Mouse (Mus musculus) megakaryocyte, embryonic 14.5 days (primary cell): ENCODE data around the gene Tnip3. TPM values are rescaled to one million over a fixed set of nuclear protein-coding genes. Genes with fewer than 3 reads are reported as not detected.

Source experiments
- H3K27me3 ChIP-seq: replicated peaks from 2 replicates; pipeline ENCODE3; 2012; ENCODE audit warnings: inconsistent platforms
- H3K36me3 ChIP-seq: replicated peaks from 2 replicates; pipeline ENCODE3; 2012; ENCODE audit warnings: low read length, inconsistent platforms, mixed read lengths
- H3K4me1 ChIP-seq: 2 replicates; pipeline ENCODE4 v1.6.1; 2012; ENCODE audit warnings: inconsistent platforms
- H3K4me3 ChIP-seq: replicated peaks from 2 replicates; pipeline ENCODE3; 2012; ENCODE audit warnings: moderate library complexity, mild to moderate bottlenecking, inconsistent platforms
- H3K9me3 ChIP-seq: 2 replicates; pipeline ENCODE4 v1.6.1; 2012; ENCODE audit warnings: inconsistent platforms
- FLI1 ChIP-seq: IDR thresholded peaks from 2 replicates; pipeline ENCODE4 v1.6.1; 2012; ENCODE audit warnings: low read length, inconsistent platforms, mixed read lengths
- GATA1 ChIP-seq: IDR thresholded peaks from 3 replicates; pipeline ENCODE4 v1.6.1; 2012; ENCODE audit warnings: mixed read lengths, low read length, inconsistent platforms, borderline replicate concordance
- polyA plus RNA-seq: library from polyadenylated mRNA; stranded (reverse); fragments of >175 nt; gene quantifications from 2 replicates; pipeline ENCODE4 v1.2.3, GENCODE M21; 2012; ENCODE audit warnings: low replicate concordance; ENCODE audit not compliant: insufficient read depth

Tnip3 gene
- polyA plus RNA-seq, 1 experiment: 0.20 TPM

- TF ChIP-seq FLI1 (no peak), GATA1 (no peak)
- no peaks in the 10 kb centered on the region for H3K27me3 ChIP-seq
- peak overlapping the region; percentile 67 for H3K4me3 ChIP-seq
- no peaks in the 10 kb centered on the region for H3K9me3 ChIP-seq
- peaks cover 79% of the 10 kb centered on the region for H3K4me1 ChIP-seq
- no peaks in the 10 kb centered on the region for H3K36me3 ChIP-seq
Observed at GRCm38 (mm10) chr6:65578151-65578973, 53.2 kb downstream of the Tnip3 start.

- Histone ChIP-seq H3K9me3 (no peaks in the 10 kb centered on the region), H3K36me3 (no peaks in the 10 kb centered on the region), H3K27me3 (no peaks in the 10 kb centered on the region), H3K4me1 (peaks cover 87% of the 10 kb centered on the region), H3K4me3 (peak overlapping the region; percentile 30)
- no peak for TF ChIP-seq FLI1
- TF ChIP-seq GATA1: no peak
Observed at GRCm38 (mm10) chr6:65583029-65583428, 57.9 kb downstream of the Tnip3 start.

- no peaks in the 10 kb centered on the region for H3K9me3 ChIP-seq
- no peaks in the 10 kb centered on the region for H3K36me3 ChIP-seq
- peak overlapping the region; percentile 81 for H3K4me3 ChIP-seq
- peaks cover 87% of the 10 kb centered on the region for H3K4me1 ChIP-seq
- H3K27me3 ChIP-seq: no peaks in the 10 kb centered on the region
- TF ChIP-seq FLI1 (no peak), GATA1 (no peak)
Observed at GRCm38 (mm10) chr6:65584870-65585332, 59.8 kb downstream of the Tnip3 start.

- no peaks in the 10 kb centered on the region for H3K36me3 ChIP-seq
- H3K9me3 ChIP-seq: no peaks in the 10 kb centered on the region
- TF ChIP-seq FLI1 (no peak), GATA1 (no peak)
- H3K27me3 ChIP-seq: no peaks in the 10 kb centered on the region
- peaks cover 87% of the 10 kb centered on the region for H3K4me1 ChIP-seq
- H3K4me3 ChIP-seq: peak overlapping the region; percentile 81
Observed at GRCm38 (mm10) chr6:65585333-65586053, 60.4 kb downstream of the Tnip3 start.

GRCm38 (mm10) chr6:65588847-65589246 is 63.7 kb downstream of the Tnip3 start:
- TF ChIP-seq GATA1 (no peak), FLI1 (no peak)
- peaks cover 98% of the 10 kb centered on the region for H3K4me1 ChIP-seq
- H3K4me3 ChIP-seq: peak overlapping the region; percentile 21
- no peaks in the 10 kb centered on the region for H3K9me3 ChIP-seq
- no peaks in the 10 kb centered on the region for H3K36me3 ChIP-seq
- H3K27me3 ChIP-seq: no peaks in the 10 kb centered on the region

GRCm38 (mm10) chr6:65590018-65590417 is 64.9 kb downstream of the Tnip3 start:
- H3K4me3 ChIP-seq: peak overlapping the region; percentile 83
- H3K27me3 ChIP-seq: no peaks in the 10 kb centered on the region
- H3K9me3 ChIP-seq: no peaks in the 10 kb centered on the region
- peaks cover 94% of the 10 kb centered on the region for H3K4me1 ChIP-seq
- H3K36me3 ChIP-seq: no peaks in the 10 kb centered on the region
- TF ChIP-seq GATA1 (no peak), FLI1 (no peak)

- Histone ChIP-seq H3K36me3 (peaks cover 6% of the 10 kb centered on the region), H3K9me3 (no peaks in the 10 kb centered on the region), H3K27me3 (no peaks in the 10 kb centered on the region), H3K4me1 (peaks cover 92% of the 10 kb centered on the region), H3K4me3 (peak overlapping the region; percentile 38)
- TF ChIP-seq GATA1: no peak
- no peak for TF ChIP-seq FLI1
Observed at GRCm38 (mm10) chr6:65594171-65594570, 69.1 kb downstream of the Tnip3 start.

- Histone ChIP-seq H3K27me3 (no peaks in the 10 kb centered on the region), H3K9me3 (no peaks in the 10 kb centered on the region), H3K4me3 (no peak overlapping the region), H3K36me3 (peaks cover 6% of the 10 kb centered on the region), H3K4me1 (peaks cover 92% of the 10 kb centered on the region)
- TF ChIP-seq FLI1 (no peak), GATA1 (no peak)
Observed at GRCm38 (mm10) chr6:65595371-65595770, 70.3 kb downstream of the Tnip3 start.

- no peak for TF ChIP-seq GATA1
- no peak for TF ChIP-seq FLI1
- Histone ChIP-seq H3K4me1 (peaks cover 90% of the 10 kb centered on the region), H3K9me3 (no peaks in the 10 kb centered on the region), H3K27me3 (no peaks in the 10 kb centered on the region), H3K4me3 (no peak overlapping the region), H3K36me3 (peaks cover 6% of the 10 kb centered on the region)
Observed at GRCm38 (mm10) chr6:65597056-65597818, 72.1 kb downstream of the Tnip3 start.

GRCm38 (mm10) chr6:65598522-65598921 is 73.4 kb downstream of the Tnip3 start:
- no peak for TF ChIP-seq FLI1
- TF ChIP-seq GATA1: no peak
- H3K9me3 ChIP-seq: no peaks in the 10 kb centered on the region
- no peak overlapping the region for H3K4me3 ChIP-seq
- peaks cover 79% of the 10 kb centered on the region for H3K4me1 ChIP-seq
- H3K36me3 ChIP-seq: peaks cover 6% of the 10 kb centered on the region
- H3K27me3 ChIP-seq: no peaks in the 10 kb centered on the region
